Mouse (Mus musculus) heart, adult 2 months (tissue): ENCODE results near the gene Ahcyl2. TPM values are rescaled to one million over a fixed set of nuclear protein-coding genes. Genes with fewer than 3 reads are reported as not detected.
A peak's percentile ranks its signal among the peaks of the same experiment; 100 is the strongest.
"Not testable (repeated sequence)": the region's sequence is repeated elsewhere in the genome, so short reads cannot be mapped to it uniquely, and the experiment has no call there.

Source experiments
- DNase-seq, 2 experiments: peaks; one replicate each; pipeline ENCODE4 v3.0.0; 2021
- H3K27ac ChIP-seq: fragments of 200-600 bp; 2 replicates; pipeline ENCODE4 v1.8.1; 2022
- H3K27me3 ChIP-seq: fragments of 200-500 bp; 2 replicates; pipeline ENCODE4 v1.6.1; 2012; ENCODE audit warnings: mild to moderate bottlenecking, low read length, inconsistent platforms, mixed read lengths; ENCODE audit not compliant: control insufficient read depth, insufficient read depth
- H3K36me3 ChIP-seq: fragments of 200-500 bp; 2 replicates; pipeline ENCODE4 v1.6.1; 2012; ENCODE audit warnings: low read length, inconsistent platforms; ENCODE audit not compliant: control insufficient read depth, insufficient read depth
- H3K4me1 ChIP-seq: fragments of 200-500 bp; 2 replicates; pipeline ENCODE4 v1.6.1; 2011; ENCODE audit warnings: low read length; ENCODE audit not compliant: control insufficient read depth, insufficient read depth
- H3K4me3 ChIP-seq: fragments of 200-600 bp; 2 replicates; pipeline ENCODE4 v1.8.1; 2022
- H3K79me2 ChIP-seq: fragments of 200-500 bp; replicated peaks from 2 replicates; pipeline ENCODE4 v1.6.1; 2012; ENCODE audit warnings: mild to moderate bottlenecking, inconsistent platforms, low read length, moderate library complexity, mixed read lengths; ENCODE audit not compliant: control insufficient read depth, insufficient read depth
- H3K9ac ChIP-seq: fragments of 200-500 bp; 2 replicates; pipeline ENCODE4 v1.6.1; 2012; ENCODE audit warnings: low read depth, mild to moderate bottlenecking, control low read depth, inconsistent platforms, low read length, mixed read lengths
- CTCF ChIP-seq: fragments of 200-600 bp; IDR thresholded peaks from 2 replicates; pipeline ENCODE4 v1.8.1; 2022; ENCODE audit warnings: antibody characterized with exemption, mild to moderate bottlenecking, moderate library complexity
- EP300 ChIP-seq: fragments of 200-500 bp; IDR thresholded peaks from 2 replicates; pipeline ENCODE4 v1.6.1; 2011; ENCODE audit warnings: low read depth, low read length, control low read depth; ENCODE audit not compliant: insufficient read depth
- POLR2A ChIP-seq: fragments of 200-500 bp; IDR thresholded peaks from 2 replicates; pipeline ENCODE4 v1.6.1; 2011; ENCODE audit warnings: mild to moderate bottlenecking, low read depth, low read length, control low read depth; ENCODE audit not compliant: insufficient read depth
- WGBS: fragments of 180-500 bp; shearing (Covaris S2); methylation state at CpG from one replicate; pipeline ENCODE4 v1.1.7; 2018; 5-methylcytosine and 5-hydroxymethylcytosine counted together
- intact Hi-C: fragments of 180-260 bp; cut with DNase I; formaldehyde crosslinking; loops from one replicate; pipeline ENCODE4 v1.15.1; 2025
- polyA plus RNA-seq: library from polyadenylated mRNA; depleted of rRNA; stranded (reverse); fragments of >200 nt; gene quantifications from 2 replicates; pipeline ENCODE4 v1.2.3, GENCODE M21; 2012
- total RNA-seq, 2 experiments: library from RNA; stranded (reverse); gene quantifications; 2 replicates each; pipeline ENCODE4 v1.2.3; 2021

Ahcyl2 gene
- total and polyA plus RNA-seq, 3 experiments, result 10.5 to 15.6 (median 14.7) TPM

DNA sequence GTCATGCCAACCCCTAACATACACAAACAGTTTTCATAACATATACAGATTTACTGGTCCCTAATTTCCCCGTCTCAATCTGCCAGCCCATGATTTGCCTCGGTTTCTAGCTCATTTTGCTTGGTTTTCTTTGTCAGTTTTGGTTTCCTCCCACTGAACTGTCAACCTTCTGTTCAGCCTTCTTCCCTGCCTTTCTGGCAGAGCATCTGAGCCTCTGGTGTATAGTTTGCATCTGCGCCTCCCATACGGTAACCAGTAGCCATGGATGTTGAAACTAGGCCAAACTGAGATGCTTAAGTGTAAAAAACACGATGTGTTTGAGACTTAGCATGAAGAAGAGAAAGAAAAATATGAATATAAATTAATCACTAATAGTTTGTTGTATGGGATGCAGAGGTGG lies 11.8 kb upstream of the Ahcyl2 start:
- intact Hi-C loops, result loop anchor here (5.0 kb wide), 1 partner anchor 61 kb away; no protein-coding TSS in a partner anchor
- WGBS, result 87% methylated on average over 5 of the region's 5 CpGs
- Histone ChIP-seq H3K9ac (no peak overlapping the region), H3K4me3 (no peak overlapping the region), H3K27ac (no peak overlapping the region), H3K4me1 (no peaks in the 10 kb centered on the region), H3K27me3 (no peaks in the 10 kb centered on the region), H3K79me2 (no peaks in the 10 kb centered on the region), H3K36me3 (no peaks in the 10 kb centered on the region)
- no peak for DNase-seq
- TF ChIP-seq EP300 (no peak), CTCF (no peak), POLR2A (no peak)

DNA sequence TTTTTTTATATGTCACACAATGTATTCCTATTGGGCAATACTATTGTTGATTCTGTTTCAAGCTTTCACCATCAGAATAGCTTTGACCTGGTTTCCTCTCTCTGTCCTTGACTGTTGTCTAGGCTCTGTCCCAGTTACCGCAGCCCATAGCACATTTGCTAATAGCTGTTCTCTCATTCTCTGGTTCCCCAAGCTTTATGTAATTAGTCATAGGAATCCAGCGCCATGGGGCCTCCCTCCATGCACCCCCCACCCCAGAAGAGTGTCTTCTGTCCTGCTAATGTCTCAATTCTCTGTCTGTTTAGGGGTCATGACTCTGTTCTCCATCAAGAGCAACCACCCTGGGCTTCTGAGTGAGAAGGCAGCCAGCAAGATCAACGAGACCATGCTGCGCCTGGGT lies 11.3 kb upstream of the Ahcyl2 start:
- TF ChIP-seq EP300, result no peak
- no peak for TF ChIP-seq CTCF
- TF ChIP-seq POLR2A, result no peak
- WGBS, result 89% methylated on average over 4 of the region's 4 CpGs
- no peaks in the 10 kb centered on the region for H3K36me3 ChIP-seq

DNA sequence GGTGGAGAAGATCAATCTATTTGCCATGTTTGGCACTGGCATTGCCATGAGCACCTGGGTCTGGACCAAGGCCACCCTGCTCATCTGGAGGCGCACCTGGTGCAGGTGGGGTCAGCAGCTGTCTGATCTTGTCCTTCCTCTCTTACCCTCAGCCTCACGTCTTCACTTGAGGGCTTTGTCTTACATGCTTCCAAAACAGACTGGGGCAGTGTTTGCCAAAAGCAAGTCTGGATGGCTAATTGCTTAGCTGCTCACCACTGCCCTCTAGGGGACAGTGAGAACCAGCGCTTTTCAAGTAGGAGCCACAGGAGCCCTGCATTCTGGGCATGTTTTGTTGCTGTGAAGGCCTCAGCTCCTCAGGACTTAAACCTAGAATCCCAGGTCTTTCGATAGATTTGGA lies 9.4 kb upstream of the Ahcyl2 start:
- H3K79me2 ChIP-seq, result no peaks in the 10 kb centered on the region
- intact Hi-C loops, result loop anchor here (1.0 to 5.0 kb wide), 2 partner anchors 46 to 59 kb away; no protein-coding TSS in a partner anchor
- 36% methylated on average over 4 of the region's 4 CpGs for WGBS
- TF ChIP-seq EP300 (0 out of 2 replicates have a peak, but pooled peaks have one; percentile 47), POLR2A (no peak), CTCF (peak; percentile 94; the same call in 1 of the 2 replicates)
- peak; percentile 70 to 71 for DNase-seq
- no peak overlapping the region for H3K4me3 ChIP-seq
- no peaks in the 10 kb centered on the region for H3K4me1 ChIP-seq
- H3K27ac ChIP-seq, result no peak overlapping the region
- no peaks in the 10 kb centered on the region for H3K36me3 ChIP-seq
- no peak overlapping the region for H3K9ac ChIP-seq
- no peaks in the 10 kb centered on the region for H3K27me3 ChIP-seq

More for the DNA sequence above, 11.3 kb upstream of the Ahcyl2 start:
- Histone ChIP-seq H3K79me2 (no peaks in the 10 kb centered on the region), H3K4me3 (no peak overlapping the region), H3K9ac (no peak overlapping the region), H3K27ac (no peak overlapping the region), H3K4me1 (no peaks in the 10 kb centered on the region), H3K27me3 (no peaks in the 10 kb centered on the region)
- no peak for DNase-seq
- intact Hi-C loops, result loop anchor here (5.0 kb wide), 1 partner anchor 61 kb away; no protein-coding TSS in a partner anchor

DNA sequence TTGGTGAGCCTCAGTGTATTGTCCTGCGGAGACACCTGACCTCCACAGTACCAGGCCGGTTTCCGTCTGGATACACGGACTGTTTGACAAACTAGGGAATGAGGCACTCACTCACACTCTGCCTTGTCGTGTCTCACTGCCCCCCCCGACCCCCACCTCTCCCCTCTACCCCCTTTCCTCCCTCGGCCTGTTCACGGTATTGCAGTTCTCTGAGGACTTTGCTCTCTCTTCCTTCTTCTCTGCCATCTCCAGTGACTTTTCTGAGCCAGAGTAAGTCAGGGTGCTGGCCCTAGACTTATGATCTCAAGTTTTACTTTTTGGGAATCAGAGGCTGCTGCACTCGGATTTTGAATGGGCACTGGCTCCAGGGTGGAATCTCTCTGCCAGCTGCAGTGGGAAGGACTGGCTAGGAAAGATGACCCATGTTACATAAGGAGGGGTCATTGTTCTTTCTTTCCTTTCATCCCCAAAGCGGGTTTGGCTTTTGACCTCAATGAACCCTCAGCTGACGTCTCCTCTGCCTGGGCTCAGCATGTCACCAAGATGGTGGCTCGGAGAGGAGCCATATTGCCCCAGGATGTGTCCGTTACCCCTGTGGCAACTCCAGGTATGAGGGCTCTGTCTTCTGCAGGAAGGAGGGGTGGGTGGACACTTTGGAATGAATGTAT lies 8.7 kb upstream of the Ahcyl2 start:
- WGBS, result 88% methylated on average over 13 of the region's 13 CpGs

DNA sequence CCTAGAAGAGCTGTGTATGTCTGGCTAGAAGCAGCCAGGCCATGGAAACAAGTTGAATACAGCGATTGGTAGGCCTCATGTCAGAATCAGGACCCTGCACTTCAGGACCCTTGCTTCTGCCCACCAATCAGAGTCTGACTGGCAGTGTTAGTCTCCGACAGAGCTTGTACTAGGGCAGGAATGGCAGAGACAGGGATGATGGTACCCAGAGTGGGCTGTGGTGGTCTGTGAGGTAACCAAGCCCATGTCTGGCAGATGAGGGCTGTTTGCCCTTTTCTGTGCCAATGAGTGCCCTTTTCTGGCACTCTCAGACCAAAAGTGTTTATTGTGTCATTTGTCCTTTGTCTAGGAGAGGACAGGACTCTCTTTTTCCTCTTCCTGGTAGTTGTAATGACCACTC lies 7.4 kb upstream of the Ahcyl2 start:
- intact Hi-C loops, result loop anchor here (10.0 kb wide), 1 partner anchor 284 kb away; the partner anchor contains the start of gene Nrf1
- not testable (repeated sequence) for H3K79me2 ChIP-seq, H3K27ac ChIP-seq, H3K4me3 ChIP-seq, H3K36me3 ChIP-seq, H3K9ac ChIP-seq, H3K27me3 ChIP-seq, H3K4me1 ChIP-seq, DNase-seq
- WGBS, result 90% methylated on average over 2 of the region's 2 CpGs

More for the DNA sequence above, 8.7 kb upstream of the Ahcyl2 start:
- no peak overlapping the region for H3K27ac ChIP-seq
- TF ChIP-seq EP300 (no peak), POLR2A (no peak), CTCF (no peak)
- no peaks in the 10 kb centered on the region for H3K4me1 ChIP-seq
- no peaks in the 10 kb centered on the region for H3K79me2 ChIP-seq
- no peak for DNase-seq
- H3K9ac ChIP-seq, result no peak overlapping the region
- H3K36me3 ChIP-seq, result no peaks in the 10 kb centered on the region
- H3K27me3 ChIP-seq, result no peaks in the 10 kb centered on the region
- intact Hi-C loops, result loop anchor here (5.0 kb wide), 1 partner anchor 58 kb away; no protein-coding TSS in a partner anchor
- H3K4me3 ChIP-seq, result no peak overlapping the region

DNA sequence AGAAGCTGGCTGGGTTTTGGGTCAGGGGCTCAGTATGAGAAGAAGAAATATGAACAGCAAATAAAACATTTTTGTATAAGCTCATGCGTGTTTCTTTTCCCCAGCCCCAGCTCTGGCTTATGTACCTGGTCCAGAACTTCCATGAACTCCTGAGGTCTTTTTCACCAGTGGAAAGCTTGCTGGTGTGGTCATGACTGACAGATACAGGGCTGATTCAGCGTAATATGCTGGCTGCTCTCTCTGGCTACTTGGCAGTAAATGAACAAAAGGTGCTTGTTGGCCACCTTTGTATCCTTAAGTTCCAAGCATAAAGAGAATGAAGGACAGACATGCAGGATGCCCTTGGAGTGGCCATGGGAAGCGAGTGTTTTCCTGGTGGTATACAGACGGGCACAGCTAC lies 6.5 kb upstream of the Ahcyl2 start:
- DNase-seq, result no peak
- Histone ChIP-seq H3K27me3 (no peaks in the 10 kb centered on the region), H3K27ac (no peak overlapping the region), H3K4me3 (no peak overlapping the region), H3K79me2 (no peaks in the 10 kb centered on the region), H3K4me1 (no peaks in the 10 kb centered on the region), H3K36me3 (no peaks in the 10 kb centered on the region), H3K9ac (no peak overlapping the region)
- intact Hi-C loops, result loop anchor here (10.0 kb wide), 1 partner anchor 284 kb away; the partner anchor contains the start of gene Nrf1
- 92% methylated on average over 4 of the region's 4 CpGs for WGBS
- TF ChIP-seq POLR2A (no peak), CTCF (no peak), EP300 (no peak)
